Mouse (Mus musculus) bone marrow macrophage, adult 2 months (primary cell): ENCODE results near the gene Grm1. TPM values are rescaled to one million over a fixed set of nuclear protein-coding genes. Genes with fewer than 3 reads are reported as not detected.
A peak's percentile ranks its signal among the peaks of the same experiment; 100 is the strongest.

Source experiments
- H3K27ac ChIP-seq: 2 replicates; pipeline ENCODE4 v1.5.1; 2012; ENCODE audit warnings: low read depth, low read length; ENCODE audit not compliant: insufficient read depth
- H3K4me1 ChIP-seq: 2 replicates; pipeline ENCODE4 v1.6.1; 2012; ENCODE audit warnings: low read length; ENCODE audit not compliant: control insufficient read depth, insufficient read depth
- H3K4me3 ChIP-seq: 2 replicates; pipeline ENCODE4 v1.5.1; 2012; ENCODE audit warnings: mild to moderate bottlenecking, low read length, moderate library complexity; ENCODE audit not compliant: insufficient read depth
- CTCF ChIP-seq: IDR thresholded peaks from 2 replicates; pipeline ENCODE4 v1.5.1; 2012; ENCODE audit warnings: low read depth, mild to moderate bottlenecking, low read length, moderate library complexity
- POLR2A ChIP-seq: IDR thresholded peaks from 2 replicates; pipeline ENCODE4 v1.6.1; 2012; ENCODE audit warnings: mild to moderate bottlenecking, low read depth, low read length, borderline replicate concordance
- polyA plus RNA-seq: library from polyadenylated mRNA; stranded (reverse); fragments of >200 nt; gene quantifications from 2 replicates; pipeline ENCODE4 v1.2.4, GENCODE M21; 2012; ENCODE audit not compliant: missing spikeins, insufficient read depth, insufficient read length

Gene Grm1
- polyA plus RNA-seq, 1 experiment, result not detected

DNA sequence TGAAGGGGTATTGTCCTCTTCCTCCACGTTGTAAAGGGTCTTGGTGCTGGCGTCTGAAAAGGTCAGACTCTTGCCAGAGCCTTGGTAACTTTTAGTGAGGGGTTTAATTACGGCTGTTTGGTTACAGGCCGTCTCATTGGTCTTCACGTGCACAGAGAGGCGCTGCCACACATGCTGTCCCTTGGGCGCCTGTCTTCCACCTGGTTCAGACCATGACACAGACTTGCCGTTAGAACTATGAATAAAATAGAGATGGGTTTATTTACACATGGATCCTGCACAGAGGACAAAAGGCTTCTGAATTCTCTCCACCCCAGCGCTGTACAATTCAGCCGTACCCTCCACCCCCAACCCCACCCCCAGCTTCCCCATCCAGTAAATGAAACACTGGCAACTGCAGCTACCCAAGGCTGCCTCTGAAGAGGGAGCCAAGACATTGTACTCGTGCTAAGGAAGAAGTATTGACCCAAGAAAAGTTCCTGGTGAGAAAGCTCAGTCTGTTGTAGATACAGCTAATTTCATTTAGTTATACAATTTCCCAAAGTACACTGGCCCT is 392.4 kb downstream of the Grm1 start:
- Histone ChIP-seq H3K4me1 (no peaks in the 10 kb centered on the region), H3K27ac (no peak overlapping the region), H3K4me3 (peak overlapping the region; percentile 46)
- no peak for TF ChIP-seq CTCF

- no peaks in the 10 kb centered on the region for H3K4me1 ChIP-seq
- no peak for TF ChIP-seq POLR2A
- no peak for TF ChIP-seq CTCF
- H3K4me3 ChIP-seq, result peak overlapping the region; percentile 46
- H3K27ac ChIP-seq, result no peak overlapping the region
Measured at GRCm38 (mm10) chr10:10688907-10689667, 393.1 kb downstream of the Grm1 start.

GRCm38 (mm10) chr10:10681048-10681447 is 401.1 kb downstream of the Grm1 start, which contains the start of gene Gm10944:
Gene Gm10944 (plus strand): TSS chr10:10681348.
- TF ChIP-seq CTCF, result no peak
- TF ChIP-seq POLR2A, result no peak
- no peak within 1 kb of the TSS for H3K4me3 ChIP-seq
- H3K4me1 ChIP-seq, result no peaks in the 10 kb centered on the region
- H3K27ac ChIP-seq, result no peak within 1 kb of the TSS

DNA sequence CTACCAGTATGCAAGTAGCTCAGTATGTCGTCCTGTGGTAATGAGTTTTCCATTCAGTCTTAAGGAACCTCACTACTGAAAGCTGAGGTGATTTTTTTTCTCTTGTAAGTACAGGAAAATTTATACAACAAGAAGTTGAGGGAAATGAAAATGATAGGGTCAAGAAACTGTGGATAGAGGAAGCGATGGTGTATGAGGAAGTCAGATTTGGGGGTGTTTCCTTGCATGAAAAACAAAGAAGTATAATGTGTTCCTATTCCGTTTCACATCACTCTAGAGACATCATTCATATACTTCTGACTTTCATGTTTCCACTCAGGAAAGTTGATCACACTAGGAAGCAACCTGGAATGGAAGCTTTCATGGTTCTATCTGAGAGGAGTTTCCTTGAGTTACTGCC is 422.2 kb downstream of the Grm1 start:
- no peak overlapping the region for H3K27ac ChIP-seq
- no peak overlapping the region for H3K4me3 ChIP-seq
- TF ChIP-seq POLR2A (no peak), CTCF (no peak)
- H3K4me1 ChIP-seq, result peaks cover 3% of the 10 kb centered on the region; the same call in 1 of the 2 replicates

DNA sequence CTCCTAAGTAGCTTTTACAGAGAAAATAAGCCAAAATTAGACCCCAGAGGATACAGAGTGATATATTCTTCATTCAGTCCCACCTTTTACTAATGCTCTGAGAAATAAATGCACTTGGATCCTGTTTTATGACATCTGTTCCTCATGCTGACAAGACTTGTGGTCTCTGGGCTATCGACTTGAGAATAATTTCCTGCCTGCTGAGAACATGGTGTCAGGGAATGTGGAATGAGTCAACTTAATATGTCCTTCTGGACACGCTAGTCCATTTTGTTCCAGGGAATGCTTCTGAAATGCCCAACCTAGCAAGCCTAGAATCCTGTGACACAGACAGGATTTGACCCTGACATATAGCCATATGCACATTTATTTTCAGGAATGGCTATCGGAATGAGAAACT is 423.0 kb downstream of the Grm1 start:
- H3K4me3 ChIP-seq, result no peak overlapping the region
- peaks cover 3% of the 10 kb centered on the region; the same call in 1 of the 2 replicates for H3K4me1 ChIP-seq
- H3K27ac ChIP-seq, result no peak overlapping the region
- TF ChIP-seq POLR2A (no peak), CTCF (no peak)

- Histone ChIP-seq H3K27ac (no peak overlapping the region), H3K4me1 (peaks cover 3% of the 10 kb centered on the region; the same call in 1 of the 2 replicates), H3K4me3 (no peak overlapping the region)
- TF ChIP-seq POLR2A (no peak), CTCF (no peak)
Measured at GRCm38 (mm10) chr10:10656621-10657020, 425.5 kb downstream of the Grm1 start.

DNA sequence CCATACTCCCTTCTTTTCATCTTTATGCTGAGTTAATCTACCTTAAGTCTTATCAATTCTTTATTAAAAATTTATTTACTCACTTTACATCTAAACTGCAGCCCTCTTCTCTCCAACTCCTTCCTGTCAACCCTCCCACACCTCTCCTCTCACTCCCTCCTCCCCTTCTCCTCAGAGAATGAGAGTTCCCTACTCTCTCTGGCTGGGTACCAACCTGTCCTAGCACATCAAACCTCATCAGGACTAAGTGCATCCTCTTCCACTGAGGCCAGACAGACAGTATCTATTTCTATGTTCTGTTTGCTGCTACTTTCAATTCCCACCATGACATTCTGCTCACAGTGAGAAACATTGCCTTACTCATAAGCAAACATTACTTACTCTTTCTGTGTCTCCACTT is 426.2 kb downstream of the Grm1 start:
- peaks cover 3% of the 10 kb centered on the region; the same call in 1 of the 2 replicates for H3K4me1 ChIP-seq

More for the DNA sequence above, 426.2 kb downstream of the Grm1 start:
- Histone ChIP-seq H3K4me3 (no peak overlapping the region), H3K27ac (no peak overlapping the region)
- TF ChIP-seq CTCF, result no peak
- no peak for TF ChIP-seq POLR2A

Other genes starting within 250 kb of the Grm1 start
- gene Shprh, start 67.1 kb upstream of the Grm1 start, polyA plus RNA-seq, result 13.8 and 15.1 TPM in 2 replicates
- gene Fbxo30, start 199.0 kb upstream of the Grm1 start, polyA plus RNA-seq, result 7.2 and 9.2 TPM in 2 replicates